Mouse (Mus musculus) MEL (cell line): ENCODE measurements around the gene Dolpp1.

Experiments used
- BHLHE40 ChIP-seq: IDR thresholded peaks from 2 replicates; pipeline ENCODE4 v1.6.1; 2012; ENCODE audit warnings: low read depth, mild to moderate bottlenecking, inconsistent platforms, low read length, improper control_type of control experiment, borderline replicate concordance
- CTCF ChIP-seq, 3 experiments: IDR thresholded peaks in 2 of 3; conservative IDR thresholded peaks in 1 of 3; 2 replicates each; pipeline ENCODE4 v1.5.1; 2011 to 2012; ENCODE audit warnings: low read length in 3 of 3, low read depth in 2 of 3, mild to moderate bottlenecking in 2 of 3, improper control_type of control experiment in 1 of 3, inconsistent platforms in 1 of 3, mixed read lengths in 1 of 3, moderate library complexity in 1 of 3; ENCODE audit not compliant: control insufficient read depth in 1 of 3, insufficient read depth in 1 of 3, poor library complexity in 1 of 3, severe bottlenecking in 1 of 3
- E2F4 ChIP-seq: IDR thresholded peaks from 2 replicates; pipeline ENCODE4 v1.6.1; 2011; ENCODE audit warnings: low read depth, low read length, improper control_type of control experiment, borderline replicate concordance
- ETS1 ChIP-seq: IDR thresholded peaks from 2 replicates; pipeline ENCODE4 v1.6.1; 2012; ENCODE audit warnings: low read depth, mild to moderate bottlenecking, inconsistent platforms, low read length, improper control_type of control experiment, moderate library complexity
- HCFC1 ChIP-seq: IDR thresholded peaks from 2 replicates; pipeline ENCODE4 v1.6.1; 2012; ENCODE audit warnings: low read depth, mild to moderate bottlenecking, inconsistent platforms, low read length, improper control_type of control experiment, moderate library complexity
- MYC ChIP-seq: IDR thresholded peaks from 2 replicates; pipeline ENCODE4 v1.6.1; 2011; ENCODE audit warnings: low read depth, mild to moderate bottlenecking, low read length, improper control_type of control experiment, moderate library complexity
- POLR2A ChIP-seq, 2 experiments: IDR thresholded peaks; 2 replicates each; pipeline ENCODE4 v1.6.1; 2011 to 2012; ENCODE audit warnings: low read length in 2 of 2, mild to moderate bottlenecking in 2 of 2, control low read depth in 1 of 2, improper control_type of control experiment in 1 of 2, low read depth in 1 of 2, moderate library complexity in 1 of 2; ENCODE audit not compliant: control insufficient read depth in 1 of 2, insufficient read depth in 1 of 2, poor library complexity in 1 of 2
- TAL1 ChIP-seq: IDR thresholded peaks from 2 replicates; pipeline ENCODE4 v1.6.1; 2012; ENCODE audit warnings: mild to moderate bottlenecking, inconsistent platforms, low read length, moderate library complexity, mixed read lengths
- TCF12 ChIP-seq: IDR thresholded peaks from 2 replicates; pipeline ENCODE4 v1.6.1; 2014; ENCODE audit warnings: low read depth, mild to moderate bottlenecking, inconsistent platforms, low read length, improper control_type of control experiment, moderate library complexity
- USF1 ChIP-seq: IDR thresholded peaks from 2 replicates; pipeline ENCODE4 v1.6.1; 2014; ENCODE audit warnings: low read depth, mild to moderate bottlenecking, inconsistent platforms, low read length, improper control_type of control experiment, moderate library complexity
- ZNF384 ChIP-seq: IDR thresholded peaks from 2 replicates; pipeline ENCODE4 v1.6.1; 2012; ENCODE audit warnings: low read depth, mild to moderate bottlenecking, inconsistent platforms, low read length, improper control_type of control experiment

- TF ChIP-seq E2F4 = no peak
- TF ChIP-seq TCF12 = no peak
- no peak for TF ChIP-seq ETS1
- no peak for TF ChIP-seq ZNF384
- TF ChIP-seq MYC = no peak
- no peak for TF ChIP-seq TAL1
- no peak for TF ChIP-seq USF1
- TF ChIP-seq CTCF (IDR thresholded peaks at IDR 0.05 in 2 of 3, conservative IDR thresholded peaks at IDR 0.05 in 1 of 3; ENCODE audit: control insufficient read depth in 1 of 3, insufficient read depth in 1 of 3, low read depth in 2 of 3, low read length in 3 of 3, poor library complexity in 1 of 3, severe bottlenecking in 1 of 3) = no peak
- no peak for TF ChIP-seq POLR2A (IDR thresholded peaks at IDR 0.05; ENCODE audit: control insufficient read depth in 1 of 2, insufficient read depth in 1 of 2, low read depth in 1 of 2, low read length in 2 of 2, poor library complexity in 1 of 2)
- no peak for TF ChIP-seq BHLHE40
- no peak for TF ChIP-seq HCFC1
Observed at GRCm38 (mm10) chr2:30403870-30404269, 11.8 kb downstream of the Dolpp1 start.
